Mouse (Mus musculus) MEL (cell line): ENCODE measurements around the gene Atp13a1. TPM values are rescaled to one million over a fixed set of nuclear protein-coding genes. Genes with fewer than 3 reads are reported as not detected.

ENCODE experiments used
- DNase-seq: peaks from one replicate; pipeline ENCODE4 v3.0.0; 2011; ENCODE audit warnings: low read depth, low spot score
- H3K27ac ChIP-seq: 2 replicates; pipeline ENCODE4 v1.5.1; 2012; ENCODE audit warnings: low read depth, mild to moderate bottlenecking, control low read depth, low read length, moderate library complexity; ENCODE audit not compliant: control insufficient read depth
- H3K27me3 ChIP-seq, 2 experiments: fragments of 150-350 bp in 1 of 2; sonication (generic) in 1 of 2; 2 replicates each; pipeline ENCODE4 v1.6.1; 2012; ENCODE audit warnings: low read length in 2 of 2, mild to moderate bottlenecking in 2 of 2, improper control_type of control experiment in 1 of 2, moderate library complexity in 1 of 2; ENCODE audit not compliant: insufficient read depth in 2 of 2, control insufficient read depth in 1 of 2
- H3K36me3 ChIP-seq, 2 experiments: 2 replicates each; pipeline ENCODE4 v1.6.1; 2012 to 2014; ENCODE audit warnings: low read length in 2 of 2, improper control_type of control experiment in 1 of 2, inconsistent platforms in 1 of 2, mild to moderate bottlenecking in 1 of 2; ENCODE audit not compliant: insufficient read depth in 2 of 2, control insufficient read depth in 1 of 2
- H3K4me1 ChIP-seq, 2 experiments: fragments of 150-350 bp in 1 of 2; sonication (generic) in 1 of 2; 2 replicates each; pipeline ENCODE4 v1.6.1; 2012; ENCODE audit warnings: low read length in 2 of 2, improper control_type of control experiment in 1 of 2, mild to moderate bottlenecking in 1 of 2; ENCODE audit not compliant: insufficient read depth in 2 of 2, control insufficient read depth in 1 of 2
- H3K4me3 ChIP-seq, 2 experiments: fragments of 150-350 bp in 1 of 2; sonication (generic) in 1 of 2; 2 replicates each; pipeline ENCODE4 v1.5.1; 2012; ENCODE audit warnings: low read depth in 2 of 2, low read length in 2 of 2, mild to moderate bottlenecking in 2 of 2, moderate library complexity in 2 of 2, control low read depth in 1 of 2, improper control_type of control experiment in 1 of 2; ENCODE audit not compliant: control insufficient read depth in 1 of 2, insufficient read depth in 1 of 2
- H3K79me2 ChIP-seq: 2 replicates; pipeline ENCODE4 v1.6.1; 2012; ENCODE audit warnings: mild to moderate bottlenecking, low read length, moderate library complexity; ENCODE audit not compliant: control insufficient read depth, poor library complexity, insufficient read depth
- H3K9ac ChIP-seq: 2 replicates; pipeline ENCODE4 v1.6.1; 2012; ENCODE audit warnings: low read depth, mild to moderate bottlenecking, control low read depth, low read length, moderate library complexity; ENCODE audit not compliant: control insufficient read depth, poor library complexity, severe bottlenecking
- H3K9me3 ChIP-seq: fragments of 150-350 bp; sonication (generic); replicated peaks from 2 replicates; pipeline ENCODE4 v1.6.1; 2012; ENCODE audit warnings: mild to moderate bottlenecking, low read length, improper control_type of control experiment, moderate library complexity; ENCODE audit not compliant: insufficient read depth
- CHD1 ChIP-seq: IDR thresholded peaks from 2 replicates; pipeline ENCODE4 v1.6.1; 2012; ENCODE audit warnings: low read depth, mild to moderate bottlenecking, inconsistent platforms, low read length, improper control_type of control experiment
- CHD2 ChIP-seq: IDR thresholded peaks from 2 replicates; pipeline ENCODE4 v1.6.1; 2011; ENCODE audit warnings: low read length, improper control_type of control experiment
- CTCF ChIP-seq, 3 experiments: IDR thresholded peaks in 2 of 3; conservative IDR thresholded peaks in 1 of 3; 2 replicates each; pipeline ENCODE4 v1.5.1; 2011 to 2012; ENCODE audit warnings: low read length in 3 of 3, low read depth in 2 of 3, mild to moderate bottlenecking in 2 of 3, improper control_type of control experiment in 1 of 3, inconsistent platforms in 1 of 3, mixed read lengths in 1 of 3, moderate library complexity in 1 of 3; ENCODE audit not compliant: control insufficient read depth in 1 of 3, insufficient read depth in 1 of 3, poor library complexity in 1 of 3, severe bottlenecking in 1 of 3
- E2F4 ChIP-seq: IDR thresholded peaks from 2 replicates; pipeline ENCODE4 v1.6.1; 2011; ENCODE audit warnings: low read depth, low read length, improper control_type of control experiment, borderline replicate concordance
- ELF1 ChIP-seq: IDR thresholded peaks from 2 replicates; pipeline ENCODE4 v1.6.1; 2014; ENCODE audit warnings: low read depth, mild to moderate bottlenecking, inconsistent platforms, low read length, improper control_type of control experiment, moderate library complexity
- EP300 ChIP-seq, 2 experiments: IDR thresholded peaks; 2 replicates each; pipeline ENCODE4 v1.6.1; 2011; ENCODE audit warnings: improper control_type of control experiment in 2 of 2, low read length in 2 of 2, low read depth in 1 of 2, mild to moderate bottlenecking in 1 of 2
- ETS1 ChIP-seq: IDR thresholded peaks from 2 replicates; pipeline ENCODE4 v1.6.1; 2012; ENCODE audit warnings: low read depth, mild to moderate bottlenecking, inconsistent platforms, low read length, improper control_type of control experiment, moderate library complexity
- HCFC1 ChIP-seq: IDR thresholded peaks from 2 replicates; pipeline ENCODE4 v1.6.1; 2012; ENCODE audit warnings: low read depth, mild to moderate bottlenecking, inconsistent platforms, low read length, improper control_type of control experiment, moderate library complexity
- MAFK ChIP-seq: IDR thresholded peaks from 2 replicates; pipeline ENCODE4 v1.6.1; 2011; ENCODE audit warnings: low read depth, mild to moderate bottlenecking, low read length, improper control_type of control experiment, borderline replicate concordance
- MYB ChIP-seq: IDR thresholded peaks from 2 replicates; pipeline ENCODE4 v1.6.1; 2011; ENCODE audit warnings: mild to moderate bottlenecking, low read depth, low read length, improper control_type of control experiment
- MYC ChIP-seq: IDR thresholded peaks from 2 replicates; pipeline ENCODE4 v1.6.1; 2011; ENCODE audit warnings: low read depth, mild to moderate bottlenecking, low read length, improper control_type of control experiment, moderate library complexity
- NELFE ChIP-seq: IDR thresholded peaks from 2 replicates; pipeline ENCODE4 v1.6.1; 2011; ENCODE audit warnings: low read depth, low read length, improper control_type of control experiment
- POLR2A ChIP-seq, 2 experiments: IDR thresholded peaks; 2 replicates each; pipeline ENCODE4 v1.6.1; 2011 to 2012; ENCODE audit warnings: low read length in 2 of 2, mild to moderate bottlenecking in 2 of 2, control low read depth in 1 of 2, improper control_type of control experiment in 1 of 2, low read depth in 1 of 2, moderate library complexity in 1 of 2; ENCODE audit not compliant: control insufficient read depth in 1 of 2, insufficient read depth in 1 of 2, poor library complexity in 1 of 2
- POLR2AphosphoS2 ChIP-seq: IDR thresholded peaks from 2 replicates; pipeline ENCODE4 v1.6.1; 2011; ENCODE audit warnings: low read length, improper control_type of control experiment
- SIN3A ChIP-seq: IDR thresholded peaks from 2 replicates; pipeline ENCODE4 v1.6.1; 2012; ENCODE audit warnings: low read length, improper control_type of control experiment, inconsistent platforms
- SMC3 ChIP-seq: IDR thresholded peaks from 2 replicates; pipeline ENCODE4 v1.6.1; 2011; ENCODE audit warnings: low read depth, low read length, improper control_type of control experiment
- TAL1 ChIP-seq: IDR thresholded peaks from 2 replicates; pipeline ENCODE4 v1.6.1; 2012; ENCODE audit warnings: mild to moderate bottlenecking, inconsistent platforms, low read length, moderate library complexity, mixed read lengths
- TBP ChIP-seq: IDR thresholded peaks from 2 replicates; pipeline ENCODE4 v1.8.0; 2011; ENCODE audit warnings: low read depth, low read length, improper control_type of control experiment
- UBTF ChIP-seq: IDR thresholded peaks from 2 replicates; pipeline ENCODE4 v1.6.1; 2012; ENCODE audit warnings: low read depth, mild to moderate bottlenecking, inconsistent platforms, low read length, improper control_type of control experiment, moderate library complexity, borderline replicate concordance; ENCODE audit not compliant: insufficient read depth
- USF2 ChIP-seq, 2 experiments: IDR thresholded peaks; 2 replicates each; pipeline ENCODE4 v1.6.1; 2011 to 2012; ENCODE audit warnings: improper control_type of control experiment in 2 of 2, low read length in 2 of 2, borderline replicate concordance in 1 of 2, inconsistent platforms in 1 of 2, low read depth in 1 of 2, mild to moderate bottlenecking in 1 of 2; ENCODE audit not compliant: insufficient read depth in 1 of 2
- ZC3H11A ChIP-seq: IDR thresholded peaks from 2 replicates; pipeline ENCODE4 v1.6.1; 2012; ENCODE audit warnings: low read depth, mild to moderate bottlenecking, inconsistent platforms, low read length, improper control_type of control experiment
- ZMIZ1 ChIP-seq: IDR thresholded peaks from 2 replicates; pipeline ENCODE4 v1.6.1; 2012; ENCODE audit warnings: low read depth, mild to moderate bottlenecking, inconsistent platforms, low read length, improper control_type of control experiment, moderate library complexity
- ZNF384 ChIP-seq: IDR thresholded peaks from 2 replicates; pipeline ENCODE4 v1.6.1; 2012; ENCODE audit warnings: low read depth, mild to moderate bottlenecking, inconsistent platforms, low read length, improper control_type of control experiment
- polyA plus RNA-seq, 2 experiments: library from polyadenylated mRNA; stranded (reverse) in 1 of 2; unstranded in 1 of 2; fragments of >175 nt in 1 of 2; fragments of >200 nt in 1 of 2; gene quantifications; 2 replicates each; pipeline versions ENCODE4 v1.2.1 to v1.2.4; 2012; ENCODE audit warnings: low replicate concordance in 2 of 2, low read depth in 1 of 2; ENCODE audit not compliant: insufficient read length in 2 of 2, insufficient read depth in 1 of 2, missing spikeins in 1 of 2
- total RNA-seq: library from RNA; depleted of rRNA; stranded (reverse); fragments of 300-350 nt; gene quantifications from 2 replicates; pipeline ENCODE4 v1.2.3, GENCODE M21; 2012

Gene Atp13a1
- total and polyA plus RNA-seq, 3 experiments: 52.4 to 83.7 TPM; not detected in 1

GRCm38 (mm10) chr8:69808094-69808863 is 17.3 kb downstream of the Atp13a1 start, which contains the start of gene Gmip:
Gmip (plus strand) TSS chr8:69808679.
- peaks cover 6 to 7% of the 10 kb centered on the region in 2 experiments; a peak in 3 of 4 replicates for H3K36me3 ChIP-seq
- peak within 1 kb of the TSS; percentile 73 for H3K27ac ChIP-seq
- H3K4me1 ChIP-seq: no peaks in the 10 kb centered on the region
- H3K9me3 ChIP-seq: no peaks in the 10 kb centered on the region
- H3K4me3 ChIP-seq: peak within 1 kb of the TSS; percentile 81 to 89
- H3K9ac ChIP-seq: peak within 1 kb of the TSS; percentile 86
- H3K27me3 ChIP-seq: no peaks in the 10 kb centered on the region
- peak; percentile 87 for DNase-seq
- TF ChIP-seq TBP (no peak), UBTF (no peak), CHD2 (no peak), MYC (no peak), MYB (no peak), SIN3A (0 out of 2 replicates have a peak, but pooled peaks have one; percentile 2), ZNF384 (no peak), MAFK (no peak), NELFE (peak; percentile 53; the same call in 1 of the 2 replicates), ZMIZ1 (peak; percentile 60; the same call in 1 of the 2 replicates), USF2 (IDR thresholded peaks at IDR 0.05; ENCODE audit: borderline replicate concordance in 1 of 2, insufficient read depth in 1 of 2, low read depth in 1 of 2, low read length in 2 of 2) (no peak), POLR2AphosphoS2 (peak; percentile 92), ZC3H11A (no peak), POLR2A (IDR thresholded peaks at IDR 0.05; ENCODE audit: control insufficient read depth in 1 of 2, insufficient read depth in 1 of 2, low read depth in 1 of 2, low read length in 2 of 2, poor library complexity in 1 of 2) (peak; percentile 17 to 71; a peak in 3 of 4 replicates), EP300 (IDR thresholded peaks at IDR 0.05; ENCODE audit: low read depth in 1 of 2, low read length in 2 of 2) (no peak), ELF1 (peak; percentile 95), E2F4 (no peak), CTCF (IDR thresholded peaks at IDR 0.05 in 2 of 3, conservative IDR thresholded peaks at IDR 0.05 in 1 of 3; ENCODE audit: control insufficient read depth in 1 of 3, insufficient read depth in 1 of 3, low read depth in 2 of 3, low read length in 3 of 3, poor library complexity in 1 of 3, severe bottlenecking in 1 of 3) (no peak), SMC3 (no peak), CHD1 (no peak), HCFC1 (0 out of 2 replicates have a peak, but pooled peaks have one; percentile 35), ETS1 (no peak), TAL1 (no peak)
- TF ChIP-seq, all 39 proteins: peak for 7
- peaks cover 7% of the 10 kb centered on the region for H3K79me2 ChIP-seq
